Mouse (Mus musculus) midbrain, embryonic 11.5 days (tissue): ENCODE measurements at regions not wholly inside any gene's neighbourhood (a gene's known extent, or its start where the extent isn't known, plus 50 kb on each side); places are given as distances from the start of the nearest gene placed in this dataset.

Experiments used
- ATAC-seq: fragments of 200-750 bp; cut with Nextera tagmentation; 2 replicates; pipeline ENCODE4 v1.8.0; 2017; ENCODE audit warnings: moderate TSS enrichment, moderate library complexity; ENCODE audit not compliant: low FRiP score
- DNase-seq: peaks from one replicate; pipeline ENCODE4 v3.0.0; 2015; ENCODE audit warnings: low spot score; ENCODE audit errors: missing footprints
- H3K27ac ChIP-seq: fragments of 300-500 bp; sonication (generic); 2 replicates; pipeline ENCODE4 v1.5.1; 2014; ENCODE audit warnings: low read depth, low read length
- H3K27me3 ChIP-seq: fragments of 300-500 bp; sonication (generic); 2 replicates; pipeline ENCODE4 v1.6.1; 2014; ENCODE audit warnings: mild to moderate bottlenecking, low read length, moderate library complexity, mixed read lengths; ENCODE audit not compliant: control insufficient read depth, insufficient read depth
- H3K36me3 ChIP-seq: fragments of 300-500 bp; sonication (generic); 2 replicates; pipeline ENCODE4 v1.6.1; 2014; ENCODE audit warnings: mild to moderate bottlenecking, low read length, moderate library complexity, mixed read lengths; ENCODE audit not compliant: control insufficient read depth, insufficient read depth
- H3K4me1 ChIP-seq: fragments of 300-500 bp; sonication (generic); 2 replicates; pipeline ENCODE4 v1.6.1; 2014; ENCODE audit warnings: low read length; ENCODE audit not compliant: control insufficient read depth, insufficient read depth
- H3K4me2 ChIP-seq: fragments of 300-500 bp; sonication (generic); 2 replicates; pipeline ENCODE4 v1.6.1; 2014; ENCODE audit warnings: mild to moderate bottlenecking, moderate library complexity
- H3K4me3 ChIP-seq: fragments of 300-500 bp; sonication (generic); 2 replicates; pipeline ENCODE4 v1.5.1; 2014; ENCODE audit warnings: low read depth, low read length
- H3K9ac ChIP-seq: fragments of 300-500 bp; sonication (generic); 2 replicates; pipeline ENCODE4 v1.6.1; 2014; ENCODE audit warnings: low read length
- H3K9me3 ChIP-seq: fragments of 300-500 bp; sonication (generic); 2 replicates; pipeline ENCODE4 v1.6.1; 2016; ENCODE audit warnings: low read length; ENCODE audit not compliant: control insufficient read depth
- WGBS: fragments of 180-500 bp; shearing (Covaris S2); extraction: QIAGEN DNeasy Blood & Tissue Kit; methylation state at CpG from one replicate; pipeline ENCODE4 v1.1.7; 2014; 5-methylcytosine and 5-hydroxymethylcytosine counted together

DNA sequence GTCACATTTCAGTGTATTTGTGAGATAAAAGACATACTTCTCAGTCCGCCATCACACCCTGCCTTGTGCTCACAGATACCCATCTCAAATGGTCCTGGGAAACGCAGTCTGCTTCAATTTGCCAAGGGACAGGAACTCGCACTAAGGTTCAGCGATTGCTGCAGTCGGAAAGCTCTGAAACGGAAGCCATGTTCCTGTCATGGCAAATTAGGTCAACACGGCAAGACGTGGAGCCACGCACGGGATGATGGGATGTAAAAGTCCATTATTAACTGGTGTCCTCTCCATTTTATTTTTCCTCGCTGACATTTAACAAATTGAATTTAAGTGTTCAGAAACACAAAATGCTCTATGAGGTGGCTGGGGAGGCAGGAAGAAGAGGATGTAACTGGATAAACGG is 212.4 kb downstream of the Rpl36a-ps1 start:
- Histone ChIP-seq H3K4me3 (no peak overlapping the region), H3K9ac (no peak overlapping the region), H3K27me3 (no peaks in the 10 kb centered on the region), H3K4me2 (no peak overlapping the region), H3K9me3 (no peaks in the 10 kb centered on the region), H3K4me1 (no peaks in the 10 kb centered on the region), H3K36me3 (no peaks in the 10 kb centered on the region), H3K27ac (no peak overlapping the region)
- ATAC-seq (no peak), DNase-seq (no peak)
- whole genome bisulfite sequencing = 95% methylated on average over 12 of the region's 12 CpGs

GRCm38 (mm10) chr14:98772080-98772479 is 222.0 kb downstream of the Rpl36a-ps1 start:
- Histone ChIP-seq H3K9ac (no peak overlapping the region), H3K27ac (no peak overlapping the region), H3K36me3 (no peaks in the 10 kb centered on the region), H3K4me2 (no peak overlapping the region), H3K4me1 (no peaks in the 10 kb centered on the region), H3K4me3 (no peak overlapping the region), H3K9me3 (no peaks in the 10 kb centered on the region), H3K27me3 (no peaks in the 10 kb centered on the region)
- ATAC-seq = no peak
- DNase-seq = no peak
- WGBS = 86% methylated on average over 4 of the region's 4 CpGs

DNA sequence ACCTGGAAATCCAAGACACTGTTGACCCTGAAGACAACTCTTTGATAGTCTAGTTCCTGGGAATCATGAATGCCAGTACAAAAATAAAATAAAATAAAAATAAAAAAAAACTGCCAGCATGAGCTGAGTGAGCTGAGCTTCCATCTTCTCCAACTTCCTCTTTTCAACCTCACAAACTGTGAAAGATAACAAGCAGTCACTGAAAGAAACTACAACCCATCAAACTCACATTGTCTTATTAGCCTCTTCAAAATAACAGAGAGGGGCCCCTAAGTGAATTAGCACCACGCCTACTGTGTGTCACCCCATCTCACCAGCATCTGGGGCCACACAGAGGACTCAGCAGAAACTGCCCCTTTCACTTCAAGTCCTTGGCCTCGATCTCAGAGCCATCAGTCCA is 225.3 kb downstream of the Rpl36a-ps1 start:
- Histone ChIP-seq H3K9ac (no peak overlapping the region), H3K4me3 (no peak overlapping the region), H3K9me3 (no peaks in the 10 kb centered on the region), H3K27me3 (no peaks in the 10 kb centered on the region), H3K27ac (no peak overlapping the region), H3K36me3 (no peaks in the 10 kb centered on the region), H3K4me2 (no peak overlapping the region), H3K4me1 (no peaks in the 10 kb centered on the region)
- WGBS = 85% methylated on average over 2 of the region's 2 CpGs
- no peak for ATAC-seq
- no peak for DNase-seq

DNA sequence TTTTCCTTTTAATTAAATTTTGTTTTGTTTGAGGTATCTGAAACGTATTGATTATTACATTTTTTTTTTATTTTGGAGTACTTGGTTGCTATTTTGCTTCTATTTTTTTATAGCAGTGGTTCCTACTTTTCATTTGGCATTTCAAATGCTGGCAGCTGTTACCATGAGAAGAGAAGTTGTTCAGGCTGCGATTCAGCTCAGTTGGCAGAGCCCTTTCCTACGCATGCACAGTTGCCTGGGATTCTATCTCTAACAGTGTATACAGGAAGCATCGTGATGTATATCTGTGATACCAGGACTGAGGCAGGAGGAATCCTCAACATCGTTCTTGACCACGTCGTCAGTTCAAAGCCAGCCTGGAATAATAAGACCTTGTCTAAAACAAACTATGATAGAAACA is 226.6 kb downstream of the Rpl36a-ps1 start:
- Histone ChIP-seq H3K4me3 (no peak overlapping the region), H3K4me2 (no peak overlapping the region), H3K27ac (no peak overlapping the region), H3K9ac (no peak overlapping the region), H3K4me1 (no peaks in the 10 kb centered on the region), H3K36me3 (no peaks in the 10 kb centered on the region), H3K27me3 (no peaks in the 10 kb centered on the region), H3K9me3 (no peaks in the 10 kb centered on the region)
- 90% methylated on average over 7 of the region's 7 CpGs for WGBS
- ATAC-seq (no peak), DNase-seq (no peak)

DNA sequence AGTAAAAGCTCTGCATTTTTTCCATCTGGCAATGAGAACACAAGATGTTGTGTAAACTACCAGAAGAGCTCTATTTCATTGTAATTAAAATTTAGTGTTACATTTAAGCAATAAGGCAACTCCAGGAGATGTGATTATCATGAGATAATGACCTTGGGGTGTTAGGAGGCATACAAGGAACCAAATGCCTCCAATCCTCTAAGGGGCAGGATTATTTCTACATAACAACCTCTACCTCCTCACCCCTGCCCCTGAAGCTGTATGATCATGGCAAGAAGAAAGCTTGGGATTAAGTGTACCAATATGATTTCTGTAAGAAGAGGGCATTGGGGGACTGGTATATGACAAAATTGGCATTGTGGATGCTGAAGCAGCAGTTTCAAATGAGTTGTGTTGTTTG is 228.8 kb downstream of the Rpl36a-ps1 start:
- Histone ChIP-seq H3K4me3 (no peak overlapping the region), H3K27me3 (no peaks in the 10 kb centered on the region), H3K9ac (no peak overlapping the region), H3K9me3 (no peaks in the 10 kb centered on the region), H3K4me1 (no peaks in the 10 kb centered on the region), H3K36me3 (no peaks in the 10 kb centered on the region), H3K27ac (no peak overlapping the region), H3K4me2 (no peak overlapping the region)
- ATAC-seq (no peak), DNase-seq (no peak)

GRCm38 (mm10) chr14:98750766-98751165 is 243.4 kb downstream of the Rpl36a-ps1 start:
- DNase-seq (no peak), ATAC-seq (no peak)
- Histone ChIP-seq H3K4me2 (no peak overlapping the region), H3K27ac (no peak overlapping the region), H3K9me3 (no peaks in the 10 kb centered on the region; the same call in 1 of the 2 replicates), H3K36me3 (no peaks in the 10 kb centered on the region), H3K27me3 (no peaks in the 10 kb centered on the region), H3K9ac (no peak overlapping the region), H3K4me3 (no peak overlapping the region), H3K4me1 (no peaks in the 10 kb centered on the region)
- WGBS = 89% methylated on average over 6 of the region's 6 CpGs

DNA sequence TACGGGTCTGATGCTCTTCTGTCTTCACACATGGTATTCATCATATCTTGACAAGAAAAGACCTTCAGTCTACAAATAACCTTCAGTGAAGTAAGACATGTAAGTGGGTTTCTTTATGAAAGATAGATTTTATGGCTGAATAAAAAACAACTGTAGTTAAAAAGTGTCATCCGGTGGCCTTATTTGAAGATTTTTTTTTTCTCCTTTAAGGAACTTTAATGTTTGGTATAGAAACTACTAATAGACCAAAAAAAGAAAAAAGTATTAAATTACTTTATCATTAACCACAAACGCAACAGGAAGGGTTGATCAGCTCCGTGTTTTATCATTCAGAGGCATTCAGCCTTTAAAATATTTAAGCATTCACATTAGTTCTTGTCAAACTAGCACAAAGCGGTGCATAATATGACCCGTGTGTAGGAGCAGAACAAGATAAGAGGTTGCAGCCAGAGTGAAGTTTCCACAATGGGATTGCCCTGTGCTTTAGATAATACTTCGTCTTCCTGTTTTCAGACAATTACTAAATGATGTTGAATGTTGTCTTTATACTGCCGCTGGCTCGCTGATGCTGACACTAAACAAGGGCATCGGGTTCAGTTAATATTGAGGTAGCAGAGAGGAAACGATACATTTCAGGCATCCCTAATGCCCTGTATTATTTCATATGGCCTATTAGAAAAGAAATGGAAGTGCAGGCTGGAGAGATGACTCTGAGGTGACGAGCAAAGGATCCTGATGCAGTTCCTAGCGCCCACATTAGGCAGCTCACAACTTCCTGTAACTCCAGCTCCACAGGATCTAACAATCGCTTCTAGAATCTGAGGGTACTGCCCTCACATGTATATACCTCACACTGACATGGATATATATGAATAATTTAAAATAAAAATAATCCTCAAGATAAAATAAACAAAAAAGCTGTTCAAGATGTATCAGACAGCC is 244.8 kb downstream of the Rpl36a-ps1 start:
- WGBS = 90% methylated on average over 14 of the region's 14 CpGs
- DNase-seq = no peak

GRCm38 (mm10) chr14:98747159-98747775 is 246.9 kb downstream of the Rpl36a-ps1 start:
- no peak overlapping the region for H3K27ac ChIP-seq
- no peaks in the 10 kb centered on the region for H3K4me1 ChIP-seq
- no peak for DNase-seq
- no peaks in the 10 kb centered on the region; the same call in 1 of the 2 replicates for H3K9me3 ChIP-seq
- no peak overlapping the region for H3K4me3 ChIP-seq
- H3K36me3 ChIP-seq = no peaks in the 10 kb centered on the region
- no peak overlapping the region for H3K9ac ChIP-seq
- no peak overlapping the region for H3K4me2 ChIP-seq
- ATAC-seq = no peak
- no peaks in the 10 kb centered on the region for H3K27me3 ChIP-seq
- 92% methylated on average over 16 of the region's 16 CpGs for WGBS

More for the DNA sequence above, 244.8 kb downstream of the Rpl36a-ps1 start:
- no peak overlapping the region for H3K9ac ChIP-seq
- no peak overlapping the region for H3K27ac ChIP-seq
- H3K36me3 ChIP-seq = no peaks in the 10 kb centered on the region
- H3K27me3 ChIP-seq = no peaks in the 10 kb centered on the region
- no peak overlapping the region for H3K4me2 ChIP-seq
- H3K4me3 ChIP-seq = no peak overlapping the region
- no peaks in the 10 kb centered on the region; the same call in 1 of the 2 replicates for H3K9me3 ChIP-seq
- H3K4me1 ChIP-seq = no peaks in the 10 kb centered on the region
- no peak for ATAC-seq

- no peak overlapping the region for H3K9ac ChIP-seq
- DNase-seq (no peak), ATAC-seq (no peak)
- H3K36me3 ChIP-seq = no peaks in the 10 kb centered on the region
- WGBS = 88% methylated on average over 3 of the region's 3 CpGs
- H3K4me3 ChIP-seq = no peak overlapping the region
- H3K4me2 ChIP-seq = no peak overlapping the region
- H3K27me3 ChIP-seq = no peaks in the 10 kb centered on the region
- no peaks in the 10 kb centered on the region for H3K9me3 ChIP-seq
- H3K4me1 ChIP-seq = no peaks in the 10 kb centered on the region
- H3K27ac ChIP-seq = no peak overlapping the region
These were observed 263.7 kb downstream of the Rpl36a-ps1 start for GRCm38 (mm10) chr14:98730375-98730774.
